Mouse (Mus musculus) A20 (cell line): ENCODE results near the gene Igf2r.
A peak's percentile ranks its signal among the peaks of the same experiment; 100 is the strongest.

ENCODE experiments used
- DNase-seq: peaks from one replicate; pipeline ENCODE4 v3.0.0-alpha.2; 2011; ENCODE audit warnings: low read depth, low spot score

Igf2r gene

DNA sequence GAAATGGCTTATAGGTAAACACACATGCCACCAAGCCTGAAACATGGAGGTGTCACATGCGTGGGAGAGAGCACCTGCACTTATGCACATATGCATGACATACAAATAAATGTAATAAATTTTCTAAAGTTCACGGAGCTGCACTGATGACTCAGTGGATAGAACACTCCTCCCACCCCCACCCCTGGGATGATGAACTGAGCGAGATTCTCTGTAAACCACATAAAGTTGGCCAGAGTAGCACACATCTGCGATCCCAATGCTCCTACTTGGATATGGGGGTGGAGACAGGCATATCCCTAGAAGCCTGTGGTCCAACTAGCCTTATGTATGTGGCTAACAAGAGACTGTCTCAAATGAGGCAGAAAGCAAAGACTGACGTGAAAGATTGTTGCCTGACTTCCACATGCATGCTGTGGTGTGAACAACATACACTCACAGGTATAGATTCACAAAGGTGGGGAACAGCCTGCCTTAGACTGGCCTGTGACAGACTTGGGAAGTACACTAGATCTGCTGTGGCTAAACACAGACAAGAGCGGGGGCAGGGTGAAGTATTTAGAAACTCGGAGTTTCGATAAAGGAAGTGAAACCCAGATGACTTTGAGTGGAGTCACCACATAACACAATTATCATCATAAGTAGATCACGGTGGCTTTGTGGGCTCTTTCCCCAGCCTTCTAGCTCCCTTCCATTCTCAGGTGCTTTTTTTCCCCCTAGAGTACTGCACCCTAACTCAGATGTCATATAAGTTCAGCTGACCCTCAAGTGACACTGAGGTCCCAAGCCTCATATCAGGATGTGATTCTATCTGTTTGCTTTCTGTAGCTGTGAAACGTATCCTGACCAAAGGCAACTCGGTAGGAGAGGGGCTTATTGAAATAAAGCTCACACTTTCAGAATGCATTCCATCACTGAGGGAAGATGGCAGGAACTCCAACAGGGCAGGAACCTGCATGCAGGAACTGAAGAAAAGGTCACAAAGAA, 13.7 kb upstream of the Igf2r start:
- DNase-seq: peak; percentile 86

DNA sequence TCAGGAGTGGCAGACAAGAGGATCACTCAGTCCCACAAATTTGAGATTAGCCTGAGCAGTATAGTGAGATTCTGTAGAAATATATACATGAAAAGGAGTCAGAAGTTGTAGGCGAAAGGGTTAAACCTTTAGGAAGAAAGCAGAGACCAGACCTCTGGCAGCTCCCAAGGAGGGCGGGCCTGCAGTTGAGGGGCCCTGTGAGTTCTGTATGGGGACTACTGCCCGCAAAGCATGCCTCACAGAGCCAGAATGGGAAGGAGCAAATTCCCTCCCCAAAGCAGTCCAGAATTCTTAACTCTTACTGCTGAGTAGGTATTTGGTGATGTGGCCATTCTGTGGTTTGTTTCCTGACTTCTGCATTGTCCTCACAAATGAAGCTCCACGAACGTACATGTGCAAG, 11.6 kb upstream of the Igf2r start:
- DNase-seq: no peak

- no peak for DNase-seq
Observed at GRCm38 (mm10) chr17:12780125-12780524, 10.7 kb upstream of the Igf2r start.

GRCm38 (mm10) chr17:12779442-12779841, 10.0 kb upstream of the Igf2r start:
- DNase-seq: no peak

DNA sequence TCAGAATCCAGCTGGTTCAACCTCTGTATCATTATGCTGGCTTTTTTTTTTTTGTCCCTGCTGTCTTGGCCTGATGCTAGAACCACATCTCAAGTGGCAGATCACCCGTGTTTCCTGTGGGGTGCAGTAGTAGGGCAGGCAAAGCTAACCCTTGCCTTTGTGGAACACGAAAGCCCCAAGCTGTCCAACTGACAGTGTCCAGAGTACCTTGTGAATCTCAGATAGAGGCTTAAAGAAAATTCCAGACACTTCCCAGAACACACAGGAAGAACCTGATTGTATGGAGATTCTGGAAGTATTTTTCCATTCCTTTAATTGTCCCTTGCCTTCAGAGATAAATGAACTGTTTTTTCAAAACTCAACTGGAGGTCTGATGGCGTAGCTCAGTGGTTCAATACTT, 4.5 kb upstream of the Igf2r start:
- DNase-seq: no peak

DNA sequence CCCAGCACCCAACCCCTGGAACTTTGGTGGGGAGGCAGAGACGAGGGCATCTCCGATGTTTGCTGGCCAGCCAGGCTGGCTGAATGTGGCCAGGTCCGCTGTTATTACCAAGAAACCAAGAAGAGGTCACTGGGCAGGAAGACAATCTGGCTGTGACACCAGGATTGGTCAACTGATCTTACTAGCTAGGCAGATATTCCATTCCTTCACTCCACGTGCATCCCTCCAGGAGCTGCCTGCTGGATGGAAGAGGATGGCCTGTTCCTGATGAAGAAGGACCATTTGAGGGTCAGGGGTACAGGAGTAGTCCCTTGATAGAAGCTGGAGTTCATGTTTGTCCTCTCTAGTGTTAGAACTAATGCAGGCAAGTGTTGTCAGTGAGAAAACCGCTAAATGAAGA, 1.0 kb upstream of the Igf2r start:
- no peak for DNase-seq

- peak; percentile 27 for DNase-seq
Observed at GRCm38 (mm10) chr17:12768415-12769379, 767 bp downstream of the Igf2r start.

DNA sequence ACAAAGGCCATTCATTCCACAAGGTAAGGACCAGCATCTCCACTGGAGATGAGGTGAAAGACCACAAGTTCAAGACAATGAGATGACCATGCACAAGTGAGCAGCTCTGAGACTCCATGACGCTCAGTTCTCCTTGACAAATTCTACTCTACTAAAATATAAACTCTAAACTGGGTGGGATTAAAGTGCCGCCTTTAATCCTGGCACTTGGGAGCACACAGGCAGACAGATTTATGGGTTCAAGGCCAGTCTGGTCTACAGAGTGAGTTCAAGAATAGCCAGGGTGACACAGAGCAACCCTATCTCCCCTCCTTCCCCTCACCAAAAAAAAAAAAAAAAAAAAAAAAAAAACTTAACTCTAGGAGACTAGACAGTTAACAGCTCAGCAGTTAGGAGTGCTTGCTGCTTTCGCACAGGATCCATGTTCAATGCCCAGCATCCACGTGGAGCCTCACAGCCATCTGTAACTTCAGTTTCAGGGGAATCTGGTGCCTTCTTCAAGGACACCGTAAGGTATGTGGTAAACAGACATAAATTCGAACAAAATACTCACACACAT, 2.1 kb downstream of the Igf2r start:
- DNase-seq: no peak

DNA sequence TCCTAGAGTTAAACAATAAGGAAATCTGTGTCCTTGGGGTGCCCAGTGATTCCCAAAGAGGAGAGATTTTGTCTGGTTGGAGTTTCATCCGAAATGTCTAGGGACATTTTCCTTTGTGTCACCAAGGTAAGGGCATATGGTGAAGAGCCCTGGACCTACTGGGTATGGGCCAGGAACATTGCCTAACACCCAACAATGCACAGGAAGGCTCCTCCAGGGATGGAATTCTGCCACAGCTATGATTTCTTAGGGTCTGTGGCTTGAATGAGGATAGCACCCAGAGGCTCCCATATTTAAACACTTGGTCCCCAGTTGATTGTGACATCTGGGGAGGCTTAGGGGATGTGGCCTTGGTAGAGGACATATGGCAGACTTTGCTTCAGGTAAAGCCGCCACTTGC, 6.1 kb downstream of the Igf2r start:
- DNase-seq: no peak

DNA sequence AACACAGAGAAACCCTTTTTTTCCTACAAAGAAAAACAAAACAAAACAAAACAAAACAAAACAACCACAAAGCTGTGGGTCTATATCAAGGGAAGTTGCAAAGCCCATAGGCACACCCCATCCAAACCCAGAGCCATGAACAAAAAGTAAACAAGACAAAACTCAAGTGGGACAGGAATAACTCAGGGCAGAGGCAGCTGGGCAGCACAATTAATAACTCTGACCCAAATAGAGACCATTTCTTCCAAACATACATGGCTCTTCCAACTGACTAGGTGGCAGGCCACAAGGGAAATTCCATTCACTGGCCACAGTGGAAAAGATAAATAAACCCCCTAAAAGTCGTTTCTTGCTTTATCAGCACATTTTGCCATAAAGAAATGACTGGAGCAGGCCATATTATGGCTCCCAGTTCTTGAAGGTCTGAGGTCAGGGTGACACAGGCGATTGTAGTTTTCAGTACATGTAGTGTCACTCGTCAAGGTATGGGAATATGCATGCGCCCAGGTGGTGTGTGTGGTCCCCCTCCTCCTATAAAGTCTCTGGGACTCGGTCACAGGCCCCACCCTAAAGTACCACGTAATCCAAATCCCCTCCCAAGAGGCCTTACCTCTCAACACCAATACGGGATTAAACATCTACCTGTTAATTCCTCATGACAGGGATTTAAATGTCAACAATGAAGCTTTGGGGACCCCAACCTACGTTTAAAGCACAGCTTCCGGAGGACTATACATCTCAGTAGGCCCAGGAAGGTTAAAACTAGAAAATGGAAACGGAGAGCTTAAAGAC, 8.9 kb downstream of the Igf2r start:
- no peak for DNase-seq

GRCm38 (mm10) chr17:12759646-12760074, 9.8 kb downstream of the Igf2r start:
- DNase-seq: no peak

DNA sequence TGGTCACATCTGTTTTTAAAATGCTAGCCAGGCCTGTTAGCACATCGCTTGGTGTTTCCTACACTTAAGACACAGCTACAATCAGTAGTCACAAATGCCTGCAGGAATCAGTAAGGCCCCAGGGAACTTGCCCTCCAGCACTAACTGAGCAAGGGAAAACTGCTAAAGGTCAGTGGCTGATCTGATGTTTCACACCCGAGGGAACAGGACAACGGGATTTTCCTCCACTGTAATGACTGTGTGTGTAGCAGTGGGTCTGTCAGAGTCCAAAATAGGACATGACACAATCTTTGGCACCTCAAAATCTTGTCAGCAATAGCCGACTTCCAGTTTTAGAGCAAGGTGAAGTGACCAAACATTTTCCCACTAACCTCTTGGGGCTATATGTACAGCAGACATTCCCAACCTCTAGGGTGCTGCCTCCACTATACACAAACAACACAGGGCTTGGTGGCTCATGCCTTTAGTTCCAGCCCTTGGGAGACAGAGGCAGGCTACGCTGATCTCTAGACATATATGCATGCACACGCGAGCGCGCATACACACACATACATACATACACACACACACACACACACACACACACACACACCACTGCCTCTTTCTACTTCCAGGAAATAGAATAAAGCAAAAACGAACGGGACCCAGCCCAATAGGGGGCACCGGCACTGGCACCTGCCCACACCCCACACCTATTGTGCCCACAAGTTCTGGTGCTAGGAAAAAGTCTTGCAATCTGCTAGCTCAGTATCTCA, 10.6 kb downstream of the Igf2r start:
- no peak for DNase-seq

DNA sequence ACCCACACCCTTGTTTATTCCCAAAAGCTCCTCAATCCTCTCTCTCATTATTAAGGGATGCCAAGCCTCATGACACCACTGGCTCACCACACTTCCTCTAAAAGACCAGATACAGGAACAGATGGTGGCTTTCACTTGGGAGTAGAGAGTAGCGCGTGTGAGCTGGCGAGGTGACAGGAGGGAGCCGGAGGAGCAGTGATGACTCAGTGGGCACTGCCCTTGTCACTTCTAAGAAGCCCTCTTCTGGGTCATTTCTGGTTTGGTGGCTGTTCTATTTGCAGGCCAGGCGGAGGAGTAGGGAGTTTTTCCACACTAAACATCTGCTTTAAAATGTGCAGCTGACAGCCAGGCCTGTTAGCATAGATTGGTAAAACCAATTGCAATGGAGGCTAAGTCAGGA, 11.5 kb downstream of the Igf2r start:
- DNase-seq: no peak

DNA sequence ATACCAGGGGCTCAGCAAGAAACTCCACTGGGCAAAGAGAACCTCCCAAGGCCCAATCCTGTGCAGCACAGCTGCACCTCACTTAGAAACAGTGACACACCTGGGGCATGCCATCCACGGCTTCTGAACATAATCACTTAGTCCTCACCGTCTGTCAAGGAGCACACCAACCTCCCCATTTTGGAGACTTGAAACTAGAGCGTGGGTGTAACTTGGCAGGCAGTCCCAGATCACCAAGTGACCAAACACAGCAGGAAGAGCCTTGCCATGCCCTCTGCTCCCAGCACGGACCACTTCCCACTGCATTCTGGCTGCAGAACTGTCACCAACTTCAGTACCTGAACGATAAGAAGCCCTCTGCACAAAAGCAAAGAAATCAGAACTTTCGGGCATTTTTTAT, 12.3 kb downstream of the Igf2r start:
- no peak for DNase-seq

DNA sequence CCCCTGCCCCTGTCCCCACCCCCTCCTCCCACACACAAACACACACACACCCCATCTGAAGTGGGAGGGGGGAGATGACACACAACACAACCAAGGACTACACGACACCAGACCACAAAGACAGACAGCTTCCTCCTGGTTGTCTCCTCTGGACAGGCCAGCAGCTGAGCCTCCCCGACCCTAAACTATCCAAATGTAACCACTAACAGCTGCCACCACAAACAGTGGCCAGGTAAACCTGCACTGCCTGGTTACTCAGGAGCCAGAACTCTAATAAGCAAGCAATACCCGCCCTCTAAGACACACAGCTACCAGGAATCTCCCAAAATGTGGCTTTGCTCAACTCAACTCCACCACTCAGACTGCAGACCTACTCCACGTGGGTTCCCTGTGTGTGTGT, 13.5 kb downstream of the Igf2r start:
- DNase-seq: no peak

DNA sequence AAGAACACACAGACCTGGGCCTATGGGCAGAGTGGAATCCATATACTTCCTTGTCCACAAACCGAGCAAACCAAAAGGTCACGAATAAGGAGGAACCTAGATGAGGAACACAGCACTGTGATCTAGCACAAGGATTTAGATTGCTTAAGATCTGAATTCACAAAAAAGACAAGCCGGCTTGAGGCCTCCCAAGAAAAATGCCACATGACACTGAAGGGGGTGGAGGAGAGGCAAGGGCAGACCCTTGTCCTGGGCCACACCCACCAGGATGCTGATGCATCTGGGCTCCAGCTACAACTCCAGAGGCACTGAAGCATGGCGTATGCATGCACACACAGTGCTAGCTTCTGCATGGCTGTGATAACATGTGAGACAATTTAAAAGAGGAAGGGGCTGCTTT, 14.3 kb downstream of the Igf2r start:
- DNase-seq: no peak

DNA sequence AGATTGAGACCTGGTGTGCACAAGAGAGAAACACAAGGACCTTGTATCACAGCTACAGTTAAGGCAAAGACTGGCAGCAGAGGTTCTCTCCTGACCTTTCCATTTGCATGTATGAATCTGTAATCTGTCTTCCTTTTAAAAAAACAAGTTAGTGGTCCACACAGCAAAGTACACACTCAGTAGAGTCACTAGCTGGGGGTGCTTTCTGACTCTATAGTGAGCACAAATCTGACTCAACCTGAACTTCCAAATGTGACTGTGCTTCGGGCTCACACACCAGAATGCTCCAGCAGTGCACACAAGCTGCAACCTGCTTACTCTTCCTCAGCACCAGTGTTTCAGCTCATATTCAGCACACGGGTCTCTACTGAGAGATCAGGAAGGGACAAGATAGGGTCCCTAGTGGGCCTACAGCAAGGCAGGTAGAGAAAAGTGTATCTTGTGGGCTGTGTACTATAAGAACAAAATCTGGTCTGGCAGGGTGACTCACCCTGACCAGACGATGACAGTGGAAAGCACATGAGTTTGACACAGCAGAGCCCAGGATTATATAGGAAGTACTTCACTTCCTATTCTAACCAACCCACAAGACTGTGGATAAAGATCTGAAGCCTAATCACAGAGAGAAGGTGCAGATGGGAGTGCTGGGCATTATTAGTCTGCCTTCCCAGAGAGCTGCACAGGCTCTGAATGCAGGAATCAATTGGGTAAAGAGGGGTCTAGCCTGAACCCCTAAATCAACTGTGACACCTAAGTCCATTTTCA, 15.0 kb downstream of the Igf2r start:
- no peak for DNase-seq

- DNase-seq: no peak
Observed at GRCm38 (mm10) chr17:12753050-12753449, 16.4 kb downstream of the Igf2r start.

DNA sequence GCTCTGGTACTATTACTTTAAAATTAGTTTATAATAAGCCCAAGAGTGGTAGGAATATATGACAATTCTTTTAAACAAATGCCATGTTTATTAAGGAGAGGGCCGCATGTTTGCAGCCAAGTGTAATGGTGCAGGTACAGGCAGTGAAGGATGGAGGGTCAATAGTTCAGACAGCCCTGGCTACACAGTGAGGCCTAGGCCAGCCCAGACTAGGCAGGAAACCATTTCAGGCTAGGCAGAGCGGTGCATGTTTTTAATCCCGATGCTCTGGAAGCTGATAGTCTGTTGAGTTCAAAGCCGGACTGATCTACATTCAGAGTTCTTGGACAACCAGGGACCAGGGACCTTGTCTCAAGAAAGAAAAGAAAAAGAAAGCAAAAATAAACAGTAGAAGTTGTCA, 17.8 kb downstream of the Igf2r start:
- DNase-seq: no peak

DNA sequence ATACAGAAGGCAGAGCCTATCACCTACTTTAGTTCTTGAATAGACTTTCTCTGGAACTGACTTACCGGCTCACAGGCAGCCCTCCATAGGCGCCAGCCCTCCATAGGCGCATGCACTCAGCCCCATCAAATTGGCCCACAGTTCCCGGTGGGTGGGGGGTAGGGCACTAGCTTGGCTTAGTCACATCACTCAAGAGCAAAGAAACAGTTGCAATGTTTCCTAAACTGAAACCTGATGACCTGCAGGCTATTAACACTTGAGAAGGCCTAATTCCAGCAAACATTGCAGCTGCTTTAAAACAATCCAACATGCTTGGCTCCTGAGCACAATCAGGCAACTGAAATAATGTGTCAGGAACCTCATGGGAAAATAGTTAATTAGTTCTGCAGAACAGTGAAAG, 18.2 kb downstream of the Igf2r start:
- DNase-seq: no peak
